Mouse (Mus musculus): ENCODE measurements around the gene Bmpr2. TPM values are rescaled to one million over a fixed set of nuclear protein-coding genes. Genes with fewer than 3 reads are reported as not detected.

Gene Bmpr2
- polyA plus RNA-seq (2021; fragmentation: Nextera tagmentation): 9.2 and 10.6 TPM in 2 replicates
- long read RNA-seq, experiment 1, partial matches to known transcripts: 7 of 44 reads
- long read RNA-seq, experiment 1, other reads (novel, unspliced or antisense): 37 of 44 reads
- long read RNA-seq, experiment 2, partial matches to known transcripts: 2 of 36 reads
- long read RNA-seq, experiment 2, other reads (novel, unspliced or antisense): 34 of 36 reads

DNA sequence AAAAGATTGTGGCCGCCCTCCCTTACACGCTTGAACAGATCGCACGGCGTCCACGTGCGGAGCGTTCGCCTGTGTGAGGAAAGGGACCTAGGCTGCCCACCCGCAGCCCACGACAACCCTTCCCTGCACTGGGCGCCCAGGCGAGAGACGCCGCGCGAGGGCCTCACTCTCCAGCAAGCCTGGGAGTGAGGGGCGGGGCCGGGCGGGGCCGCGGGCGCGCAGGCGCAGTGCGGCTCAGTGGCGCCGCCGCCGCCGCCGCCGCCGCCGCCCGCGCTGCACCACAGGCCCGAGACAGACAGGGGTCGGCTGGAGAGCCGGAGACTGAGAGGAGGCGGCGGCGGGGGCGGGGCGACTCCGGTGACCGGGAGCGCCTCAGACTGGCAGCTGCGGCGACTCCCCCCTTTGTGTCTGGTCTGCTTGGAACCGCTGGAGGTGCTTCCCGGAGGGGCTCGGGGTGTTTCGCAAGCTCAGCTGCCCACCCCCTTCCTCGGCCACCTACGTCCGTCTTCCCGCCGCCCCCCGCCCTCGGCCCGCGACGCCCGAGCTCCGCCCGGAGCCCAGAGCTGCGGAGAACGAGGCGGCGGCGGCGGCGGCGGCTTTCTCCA, at the start of gene Bmpr2:
Bmpr2 (plus strand) TSS at position 237 of the 605 bp plus-strand sequence.

DNA sequence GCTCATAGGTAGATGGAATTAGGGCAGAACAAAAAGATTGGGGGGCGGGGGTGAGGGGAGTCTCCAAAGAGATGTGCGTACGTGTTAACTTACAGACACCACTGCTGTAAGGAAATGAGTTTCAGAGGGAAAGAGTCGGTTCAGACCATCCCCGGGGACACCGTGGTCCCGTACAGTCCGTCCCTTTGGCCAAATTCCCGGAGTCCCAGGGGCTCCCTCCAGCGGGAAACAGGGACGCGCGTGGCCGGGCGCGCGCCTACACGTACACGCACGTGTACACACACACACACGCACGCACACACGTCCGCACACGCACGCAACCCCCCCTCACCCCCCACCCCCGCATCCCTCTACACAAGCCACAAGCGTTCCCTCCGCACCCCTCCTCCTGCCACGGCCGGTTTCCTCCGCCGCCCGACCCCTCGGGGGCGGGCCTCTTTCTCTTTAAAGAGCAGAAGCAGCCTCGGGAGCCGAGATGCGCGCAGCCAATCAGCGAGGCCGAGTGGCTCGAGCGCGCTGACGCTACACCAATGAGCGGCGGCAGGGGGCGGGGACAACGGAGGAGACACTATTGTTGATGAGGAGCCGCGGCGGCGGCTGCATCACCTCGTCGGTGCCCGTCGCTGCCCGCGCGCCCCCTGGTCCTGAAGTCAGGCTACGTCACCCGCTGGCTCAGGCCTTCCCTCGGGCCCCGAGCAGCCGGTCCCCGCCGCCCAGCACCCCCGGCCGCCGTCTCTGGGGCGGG, 149.4 kb downstream of the Bmpr2 start, which contains the start of gene Fam117b:
Fam117b (plus strand) TSS at position 594 of the 745 bp plus-strand sequence.

Other genes starting within 250 kb of the Bmpr2 start
- gene Gm973, start 247.1 kb upstream of the Bmpr2 start, polyA plus RNA-seq (2021; fragmentation: Nextera tagmentation): 8.5 and 12.4 TPM in 2 replicates
- 297 and 301 TPM in 2 replicates for gene Sumo1, start 92.6 kb upstream of the Bmpr2 start, polyA plus RNA-seq (2021; fragmentation: Nextera tagmentation)
- 48.0 and 53.6 TPM in 2 replicates for gene Nop58, start 78.4 kb upstream of the Bmpr2 start, polyA plus RNA-seq (2021; fragmentation: Nextera tagmentation)
- 6.5 and 7.5 TPM in 2 replicates for gene Fam117b, start 149.6 kb downstream of the Bmpr2 start, polyA plus RNA-seq (2021; fragmentation: Nextera tagmentation)

All from layer of hippocampus, adult 6 months (tissue).